Mouse (Mus musculus) spleen, adult 2 months (tissue): ENCODE results near the gene Ap5z1. TPM values are rescaled to one million over a fixed set of nuclear protein-coding genes. Genes with fewer than 3 reads are reported as not detected.

Source experiments
- DNase-seq, 2 experiments: peaks; one replicate each; pipeline versions ENCODE4 v3.0.0 to v3.0.0-alpha.2; 2012 to 2021; ENCODE audit warnings: low spot score in 2 of 2, low read depth in 1 of 2
- H3K27ac ChIP-seq: fragments of 200-500 bp; 2 replicates; pipeline ENCODE4 v1.5.1; 2012; ENCODE audit warnings: low read length, inconsistent platforms; ENCODE audit not compliant: insufficient read depth
- H3K27me3 ChIP-seq: fragments of 200-500 bp; 2 replicates; pipeline ENCODE4 v1.6.1; 2012; ENCODE audit warnings: mild to moderate bottlenecking, moderate library complexity, low read length, inconsistent platforms; ENCODE audit not compliant: control insufficient read depth, insufficient read depth
- H3K36me3 ChIP-seq: fragments of 200-500 bp; 2 replicates; pipeline ENCODE4 v1.6.1; 2012; ENCODE audit warnings: mild to moderate bottlenecking, low read length, inconsistent platforms; ENCODE audit not compliant: control insufficient read depth, insufficient read depth
- H3K4me1 ChIP-seq: fragments of 200-500 bp; 2 replicates; pipeline ENCODE4 v1.6.1; 2011; ENCODE audit warnings: inconsistent platforms; ENCODE audit not compliant: control insufficient read depth, insufficient read depth, insufficient read length
- H3K4me3 ChIP-seq: fragments of 200-500 bp; 2 replicates; pipeline ENCODE4 v1.5.1; 2011; ENCODE audit warnings: mild to moderate bottlenecking, inconsistent platforms; ENCODE audit not compliant: insufficient read depth, insufficient read length; ENCODE audit errors: extremely low read depth
- CTCF ChIP-seq: fragments of 200-500 bp; IDR thresholded peaks from 2 replicates; pipeline ENCODE4 v1.5.1; 2011; ENCODE audit warnings: mild to moderate bottlenecking, inconsistent platforms; ENCODE audit not compliant: insufficient read depth, insufficient read length, insufficient replicate concordance; ENCODE audit errors: extremely low read depth
- POLR2A ChIP-seq: fragments of 200-500 bp; IDR thresholded peaks from 2 replicates; pipeline ENCODE4 v1.6.1; 2011; ENCODE audit warnings: low read depth, low read length, inconsistent platforms
- WGBS: fragments of 180-500 bp; shearing (Covaris S2); methylation state at CpG from one replicate; pipeline ENCODE4 v1.1.7; 2018; 5-methylcytosine and 5-hydroxymethylcytosine counted together
- polyA plus RNA-seq: library from polyadenylated mRNA; depleted of rRNA; stranded (reverse); fragments of >200 nt; gene quantifications from 2 replicates; pipeline ENCODE4 v1.2.3, GENCODE M21; 2012

Gene Ap5z1
- polyA plus RNA-seq, 1 experiment: 58.4 TPM

DNA sequence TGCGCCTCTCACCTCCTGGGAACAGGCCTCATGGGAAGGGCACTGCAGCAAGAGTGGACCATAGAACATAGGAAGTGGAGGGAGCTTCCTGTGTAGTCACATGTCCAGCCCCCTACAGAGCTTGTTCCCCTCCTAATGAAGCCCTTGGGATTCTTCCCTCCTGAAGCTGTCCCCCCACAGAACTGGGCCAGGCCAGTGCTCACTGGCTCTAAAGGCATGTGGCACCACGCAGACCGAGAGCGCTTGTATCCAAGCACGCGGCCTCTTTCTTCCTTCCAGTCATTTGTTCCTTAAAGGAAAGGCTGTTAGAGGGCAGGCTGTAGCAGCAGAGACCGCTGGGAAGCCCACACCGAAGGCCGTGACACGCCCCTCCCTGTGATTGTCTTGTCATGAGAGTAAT, 35.9 kb upstream of the Ap5z1 start:
- H3K36me3 ChIP-seq: peaks cover 2% of the 10 kb centered on the region
- TF ChIP-seq POLR2A: no peak
- no peak for TF ChIP-seq CTCF
- H3K4me3 ChIP-seq: no peak overlapping the region
- H3K4me1 ChIP-seq: peaks cover 19% of the 10 kb centered on the region; the same call in 1 of the 2 replicates
- H3K27ac ChIP-seq: no peak overlapping the region
- H3K27me3 ChIP-seq: no peaks in the 10 kb centered on the region
- 89% methylated on average over 10 of the region's 10 CpGs for WGBS
- DNase-seq: no peak

DNA sequence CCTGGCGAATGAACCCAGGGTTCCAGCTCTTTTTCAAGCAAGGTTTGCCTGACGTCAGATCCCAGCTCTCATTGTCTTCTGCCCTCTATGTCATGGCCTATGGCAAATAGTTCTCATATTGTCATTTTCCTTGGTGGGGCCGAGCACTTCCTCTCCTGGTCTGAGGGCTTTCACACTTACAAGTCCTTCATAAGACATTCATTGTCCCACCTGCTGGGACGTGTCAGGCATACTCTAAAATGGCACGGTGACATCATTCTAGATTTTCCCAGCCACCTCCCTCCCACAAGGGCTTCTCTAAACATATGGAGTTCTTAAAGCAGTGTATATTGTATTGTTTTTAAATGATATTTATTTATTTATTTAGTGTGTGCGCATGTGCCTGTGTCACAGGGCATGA, 35.1 kb upstream of the Ap5z1 start:
- WGBS: 80% methylated on average over 6 of the region's 6 CpGs
- no peak for DNase-seq
- H3K27me3 ChIP-seq: no peaks in the 10 kb centered on the region
- TF ChIP-seq POLR2A: no peak
- no peak for TF ChIP-seq CTCF
- no peak overlapping the region for H3K4me3 ChIP-seq
- H3K4me1 ChIP-seq: peaks cover 19% of the 10 kb centered on the region; the same call in 1 of the 2 replicates
- H3K27ac ChIP-seq: no peak overlapping the region
- H3K36me3 ChIP-seq: peaks cover 4% of the 10 kb centered on the region

DNA sequence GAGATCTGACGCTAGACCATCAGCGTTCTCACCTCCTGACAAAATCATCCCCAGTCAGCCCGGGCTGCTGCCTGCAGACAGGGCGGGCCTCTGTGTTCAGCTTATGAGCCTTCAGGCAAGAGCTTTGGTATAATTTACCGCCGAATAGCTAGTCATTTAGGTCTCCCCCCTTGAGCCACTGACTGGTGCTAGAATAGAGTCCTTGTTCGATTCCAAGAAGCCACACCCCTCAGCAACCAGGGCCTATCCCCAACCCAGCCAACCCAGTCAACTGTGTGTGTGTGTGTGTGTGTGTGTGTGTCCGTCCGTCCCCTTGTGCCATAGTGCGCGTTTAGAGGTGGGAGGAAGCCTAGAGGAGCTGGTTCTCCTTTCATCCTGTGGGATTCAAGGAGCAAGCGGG, 32.7 kb upstream of the Ap5z1 start:
- no peak overlapping the region for H3K4me3 ChIP-seq
- H3K4me1 ChIP-seq: peaks cover 6% of the 10 kb centered on the region; the same call in 1 of the 2 replicates
- 94% methylated on average over 12 of the region's 12 CpGs for WGBS
- H3K36me3 ChIP-seq: peaks cover 14% of the 10 kb centered on the region
- H3K27ac ChIP-seq: no peak overlapping the region
- no peak for DNase-seq
- no peaks in the 10 kb centered on the region for H3K27me3 ChIP-seq
- TF ChIP-seq CTCF: no peak
- TF ChIP-seq POLR2A: no peak

DNA sequence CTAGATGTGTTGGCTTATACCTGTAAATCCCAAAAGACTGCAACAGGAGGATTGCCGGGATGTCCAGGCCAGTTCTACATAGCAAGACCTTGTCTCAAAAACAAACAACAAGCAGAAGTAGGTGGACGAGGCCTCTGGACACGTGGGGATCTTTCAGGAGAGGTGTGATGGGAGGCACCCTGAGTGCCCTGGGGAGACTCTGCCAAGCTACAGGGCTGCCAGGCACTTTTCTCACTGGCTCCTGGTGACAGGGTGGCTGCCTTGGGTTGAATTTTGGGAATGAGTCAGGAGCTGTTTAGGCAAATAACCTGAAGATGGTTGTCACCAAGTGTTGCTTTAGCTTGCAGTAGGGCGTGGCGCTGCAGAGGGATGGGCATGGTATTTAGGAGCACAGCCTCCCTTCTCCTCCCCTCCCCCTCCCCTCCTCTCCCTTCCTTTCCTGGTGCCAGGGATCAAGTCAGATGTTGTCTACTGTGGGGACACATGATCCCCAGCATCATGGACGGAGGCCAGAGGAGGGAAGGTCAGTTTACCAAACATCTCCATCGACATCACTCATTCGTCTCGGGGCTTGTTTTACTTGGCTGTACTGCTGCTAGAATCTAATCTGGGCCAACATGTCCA, 31.8 kb upstream of the Ap5z1 start:
- Histone ChIP-seq H3K36me3 (peaks cover 18% of the 10 kb centered on the region), H3K27ac (no peak overlapping the region), H3K4me1 (peaks cover 8% of the 10 kb centered on the region; the same call in 1 of the 2 replicates), H3K4me3 (no peak overlapping the region), H3K27me3 (no peaks in the 10 kb centered on the region)
- no peak for TF ChIP-seq CTCF
- TF ChIP-seq POLR2A: no peak
- WGBS: 93% methylated on average over 9 of the region's 9 CpGs
- DNase-seq: no peak

DNA sequence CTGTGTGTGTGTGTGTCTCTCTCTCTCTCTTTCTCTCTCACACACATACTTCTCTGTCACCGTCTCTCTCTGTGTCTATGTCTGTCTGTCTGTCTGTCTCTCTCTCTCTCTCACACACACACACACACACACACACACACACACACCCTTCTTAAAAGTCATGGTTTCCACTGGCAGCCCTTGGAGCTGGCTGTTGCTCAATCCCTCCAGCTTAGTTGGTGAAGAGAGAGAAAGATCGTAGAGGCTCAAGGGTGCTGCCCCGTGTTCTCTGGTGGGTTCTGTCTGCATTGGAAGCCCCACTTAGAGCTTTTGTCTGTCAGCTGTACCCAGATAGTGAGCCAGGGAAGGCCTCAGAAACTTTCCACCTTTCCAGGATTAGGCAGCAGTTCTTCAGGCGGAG, 31.0 kb upstream of the Ap5z1 start:
- no peak for TF ChIP-seq CTCF
- TF ChIP-seq POLR2A: no peak
- no peak overlapping the region for H3K27ac ChIP-seq
- H3K36me3 ChIP-seq: peaks cover 18% of the 10 kb centered on the region
- DNase-seq: no peak
- 91% methylated on average over 4 of the region's 4 CpGs for WGBS
- H3K4me1 ChIP-seq: peaks cover 7% of the 10 kb centered on the region; the same call in 1 of the 2 replicates
- H3K4me3 ChIP-seq: no peak overlapping the region
- H3K27me3 ChIP-seq: no peaks in the 10 kb centered on the region

DNA sequence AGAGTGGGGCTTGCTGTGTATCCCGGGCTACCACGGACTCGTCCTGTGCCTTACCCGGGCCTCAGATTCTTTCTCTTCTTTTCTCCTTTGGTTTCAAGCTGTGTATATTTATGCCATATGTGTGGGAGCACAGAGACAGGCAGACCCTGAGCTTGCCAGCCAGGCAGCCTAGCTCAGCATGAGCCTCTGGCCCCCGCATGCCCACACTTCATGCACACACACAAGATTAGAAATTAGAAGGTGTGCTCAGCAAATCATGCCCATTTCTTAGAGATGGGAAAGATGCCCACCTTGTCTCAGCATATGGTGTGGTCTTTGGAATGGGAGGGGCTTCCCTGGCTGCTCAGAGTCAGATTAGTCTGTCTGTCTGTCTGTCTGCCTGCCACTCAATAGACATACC, 29.7 kb upstream of the Ap5z1 start:
- no peak overlapping the region for H3K27ac ChIP-seq
- DNase-seq: no peak
- no peaks in the 10 kb centered on the region for H3K27me3 ChIP-seq
- H3K36me3 ChIP-seq: peaks cover 18% of the 10 kb centered on the region
- WGBS: 94% methylated on average over 5 of the region's 5 CpGs
- no peak overlapping the region for H3K4me3 ChIP-seq
- TF ChIP-seq POLR2A: no peak
- TF ChIP-seq CTCF: no peak
- H3K4me1 ChIP-seq: peaks cover 5% of the 10 kb centered on the region; the same call in 1 of the 2 replicates

DNA sequence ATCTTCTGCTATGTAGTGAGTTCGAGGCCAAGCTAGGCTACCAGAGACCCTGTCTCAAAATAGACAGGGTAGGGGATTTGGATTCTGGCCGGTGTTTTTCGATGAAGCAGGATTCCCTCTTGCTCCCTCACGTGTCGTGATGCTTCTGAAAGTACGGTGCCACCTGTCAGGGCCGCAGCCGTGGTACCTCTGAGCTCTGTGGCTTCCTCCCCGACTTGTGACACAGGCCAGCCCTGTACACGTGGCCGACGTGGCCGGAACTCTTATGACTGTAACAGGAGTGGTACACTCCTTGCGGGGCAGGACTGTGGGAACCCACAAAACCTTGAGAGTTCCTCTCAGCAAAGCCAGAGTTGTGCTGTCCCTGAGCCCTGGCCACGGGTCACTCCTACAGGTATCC, 28.0 kb upstream of the Ap5z1 start:
- peaks cover 18% of the 10 kb centered on the region for H3K36me3 ChIP-seq
- no peak for TF ChIP-seq CTCF
- TF ChIP-seq POLR2A: no peak

More for the DNA sequence above, 28.0 kb upstream of the Ap5z1 start:
- Histone ChIP-seq H3K27ac (no peak overlapping the region), H3K4me1 (peaks cover 12% of the 10 kb centered on the region; the same call in 1 of the 2 replicates), H3K4me3 (no peak overlapping the region), H3K27me3 (no peaks in the 10 kb centered on the region)
- WGBS: 95% methylated on average over 15 of the region's 15 CpGs
- no peak for DNase-seq
